Mouse (Mus musculus) liver, embryonic 16.5 days (tissue): ENCODE results near the gene Srm. TPM values are rescaled to one million over a fixed set of nuclear protein-coding genes. Genes with fewer than 3 reads are reported as not detected.

Experiments used
- ATAC-seq: fragments of 200-750 bp; cut with Nextera tagmentation; 2 replicates; pipeline ENCODE4 v1.8.0; 2017; ENCODE audit warnings: low read depth, mild to moderate bottlenecking, moderate number of reproducible peaks, moderate library complexity
- H3K27ac ChIP-seq: fragments of 300-500 bp; sonication (generic); 2 replicates; pipeline ENCODE4 v1.5.1; 2014; ENCODE audit warnings: mild to moderate bottlenecking, low read length
- H3K27me3 ChIP-seq: fragments of 300-500 bp; sonication (generic); 2 replicates; pipeline ENCODE4 v1.6.1; 2014; ENCODE audit warnings: low read depth, low read length, mixed read lengths; ENCODE audit not compliant: control insufficient read depth, insufficient read depth
- H3K36me3 ChIP-seq: fragments of 300-500 bp; sonication (generic); 2 replicates; pipeline ENCODE4 v1.6.1; 2014; ENCODE audit warnings: mild to moderate bottlenecking; ENCODE audit not compliant: control insufficient read depth, insufficient read depth
- H3K4me1 ChIP-seq: fragments of 300-500 bp; sonication (generic); 2 replicates; pipeline ENCODE4 v1.6.1; 2014; ENCODE audit warnings: low read depth, low read length, mixed read lengths; ENCODE audit not compliant: control insufficient read depth
- H3K4me2 ChIP-seq: fragments of 300-500 bp; sonication (generic); 2 replicates; pipeline ENCODE4 v1.6.1; 2014; ENCODE audit warnings: low read depth, low read length, mixed read lengths
- H3K4me3 ChIP-seq: fragments of 300-500 bp; sonication (generic); 2 replicates; pipeline ENCODE4 v1.5.1; 2014; ENCODE audit warnings: low read depth, mild to moderate bottlenecking, low read length
- H3K9ac ChIP-seq: fragments of 300-500 bp; sonication (generic); 2 replicates; pipeline ENCODE4 v1.6.1; 2014; ENCODE audit warnings: low read depth, low read length
- H3K9me3 ChIP-seq: fragments of 300-500 bp; sonication (generic); replicated peaks from 2 replicates; pipeline ENCODE4 v1.6.1; 2016; ENCODE audit warnings: low read length; ENCODE audit not compliant: control insufficient read depth
- whole genome bisulfite sequencing: fragments of 180-500 bp; shearing (Covaris S2); extraction: QIAGEN DNeasy Blood & Tissue Kit; methylation state at CpG from one replicate; pipeline ENCODE4 v1.1.7; 2014; ENCODE audit not compliant: insufficient replicate concordance; 5-methylcytosine and 5-hydroxymethylcytosine counted together
- polyA plus RNA-seq: library from polyadenylated mRNA; unstranded; fragments of >200 nt; fragmentation: Nextera tagmentation; extraction: Ambion mirVana; gene quantifications from 2 replicates; pipeline ENCODE4 v1.2.1, GENCODE M21; 2015

Srm gene
- 88.3 and 94.2 TPM in 2 replicates for polyA plus RNA-seq

GRCm38 (mm10) chr4:148591171-148591630 is at the start of gene Srm:
Gene Srm, plus strand, starts transcription at chr4:148591503.
- peak; percentile 99 for ATAC-seq
- Histone ChIP-seq H3K27me3 (no peaks in the 10 kb centered on the region), H3K9me3 (no peaks in the 10 kb centered on the region), H3K27ac (0 out of 2 replicates have a peak within 1 kb of the TSS, but pooled peaks have one; percentile 12), H3K4me2 (peak within 1 kb of the TSS; percentile 93), H3K4me3 (peak within 1 kb of the TSS; percentile 83), H3K36me3 (peaks cover 21% of the 10 kb centered on the region), H3K9ac (peak within 1 kb of the TSS; percentile 75), H3K4me1 (peaks cover 19% of the 10 kb centered on the region)
- WGBS: under 1% methylated on average over 49 of the region's 50 CpGs

GRCm38 (mm10) chr4:148549106-148549505 is 42.2 kb upstream of the Srm start:
- no peak overlapping the region for H3K4me2 ChIP-seq
- no peak for ATAC-seq
- H3K27ac ChIP-seq: no peak overlapping the region
- 79% methylated on average over 4 of the region's 4 CpGs for WGBS
- H3K9ac ChIP-seq: no peak overlapping the region
- H3K4me1 ChIP-seq: no peaks in the 10 kb centered on the region
- no peak overlapping the region for H3K4me3 ChIP-seq
- H3K27me3 ChIP-seq: no peaks in the 10 kb centered on the region
- no peaks in the 10 kb centered on the region for H3K9me3 ChIP-seq
- peaks cover 33% of the 10 kb centered on the region for H3K36me3 ChIP-seq

- H3K4me1 ChIP-seq: peaks cover 13% of the 10 kb centered on the region
- 21% methylated on average over 6 of the region's 6 CpGs for WGBS
- no peaks in the 10 kb centered on the region for H3K27me3 ChIP-seq
- H3K27ac ChIP-seq: 0 out of 2 replicates have a peak overlapping the region, but pooled peaks have one; percentile 76
- peak overlapping the region; percentile 96 for H3K4me2 ChIP-seq
- H3K4me3 ChIP-seq: peak overlapping the region; percentile 93
- peak; percentile 20; the same call in 1 of the 2 replicates for ATAC-seq
- peaks cover 34% of the 10 kb centered on the region for H3K36me3 ChIP-seq
- no peaks in the 10 kb centered on the region for H3K9me3 ChIP-seq
- H3K9ac ChIP-seq: peak overlapping the region; percentile 89
Measured at GRCm38 (mm10) chr4:148557766-148558165, 33.5 kb upstream of the Srm start.

GRCm38 (mm10) chr4:148558297-148559000 is 32.9 kb upstream of the Srm start, which contains the start of gene Exosc10:
Gene Exosc10, plus strand, starts transcription at chr4:148558429.
- Histone ChIP-seq H3K27me3 (no peaks in the 10 kb centered on the region), H3K27ac (peak within 1 kb of the TSS; percentile 76), H3K4me1 (peaks cover 13% of the 10 kb centered on the region), H3K9ac (peak within 1 kb of the TSS; percentile 89), H3K36me3 (peaks cover 37% of the 10 kb centered on the region), H3K9me3 (no peaks in the 10 kb centered on the region), H3K4me3 (peak within 1 kb of the TSS; percentile 93), H3K4me2 (peak within 1 kb of the TSS; percentile 96)
- ATAC-seq: peak; percentile 93
- 0% methylated on average over 63 of the region's 63 CpGs for WGBS

GRCm38 (mm10) chr4:148562676-148563075 is 28.6 kb upstream of the Srm start:
- peaks cover 68% of the 10 kb centered on the region for H3K36me3 ChIP-seq
- no peak overlapping the region for H3K4me3 ChIP-seq
- ATAC-seq: no peak
- H3K9ac ChIP-seq: no peak overlapping the region
- H3K27ac ChIP-seq: no peak overlapping the region
- H3K4me2 ChIP-seq: no peak overlapping the region
- WGBS: 88% methylated on average over 17 of the region's 17 CpGs
- no peaks in the 10 kb centered on the region for H3K27me3 ChIP-seq
- H3K9me3 ChIP-seq: no peaks in the 10 kb centered on the region
- H3K4me1 ChIP-seq: peaks cover 11% of the 10 kb centered on the region

- H3K4me1 ChIP-seq: peaks cover 7% of the 10 kb centered on the region
- H3K9ac ChIP-seq: no peak overlapping the region
- ATAC-seq: no peak
- peaks cover 77% of the 10 kb centered on the region for H3K36me3 ChIP-seq
- no peak overlapping the region for H3K27ac ChIP-seq
- H3K27me3 ChIP-seq: no peaks in the 10 kb centered on the region
- H3K4me2 ChIP-seq: no peak overlapping the region
- no peaks in the 10 kb centered on the region for H3K9me3 ChIP-seq
- no peak overlapping the region for H3K4me3 ChIP-seq
- WGBS: 87% methylated on average over 12 of the region's 12 CpGs
Measured at GRCm38 (mm10) chr4:148563595-148563994, 27.7 kb upstream of the Srm start.

GRCm38 (mm10) chr4:148570138-148570537 is 21.2 kb upstream of the Srm start:
- Histone ChIP-seq H3K9ac (no peak overlapping the region), H3K36me3 (peaks cover 76% of the 10 kb centered on the region), H3K27ac (no peak overlapping the region), H3K4me2 (no peak overlapping the region), H3K4me1 (no peaks in the 10 kb centered on the region), H3K4me3 (no peak overlapping the region), H3K9me3 (no peaks in the 10 kb centered on the region), H3K27me3 (no peaks in the 10 kb centered on the region)
- no peak for ATAC-seq
- 74% methylated on average over 10 of the region's 10 CpGs for WGBS

GRCm38 (mm10) chr4:148570693-148571295 is 20.5 kb upstream of the Srm start:
- Histone ChIP-seq H3K9me3 (no peaks in the 10 kb centered on the region), H3K27ac (no peak overlapping the region), H3K4me2 (no peak overlapping the region), H3K4me1 (no peaks in the 10 kb centered on the region), H3K36me3 (peaks cover 77% of the 10 kb centered on the region), H3K9ac (no peak overlapping the region), H3K27me3 (no peaks in the 10 kb centered on the region), H3K4me3 (no peak overlapping the region)
- ATAC-seq: no peak
- WGBS: 85% methylated on average over 9 of the region's 9 CpGs

- 66% methylated on average over 7 of the region's 7 CpGs for WGBS
- H3K9me3 ChIP-seq: no peaks in the 10 kb centered on the region
- H3K4me1 ChIP-seq: no peaks in the 10 kb centered on the region
- H3K27me3 ChIP-seq: no peaks in the 10 kb centered on the region
- no peak for ATAC-seq
- no peak overlapping the region for H3K27ac ChIP-seq
- no peak overlapping the region for H3K4me3 ChIP-seq
- no peak overlapping the region for H3K9ac ChIP-seq
- H3K4me2 ChIP-seq: no peak overlapping the region
- peaks cover 71% of the 10 kb centered on the region for H3K36me3 ChIP-seq
Measured at GRCm38 (mm10) chr4:148573222-148573621, 18.1 kb upstream of the Srm start.
